Mouse (Mus musculus) right cerebral cortex, postnatal 36 days (tissue): ENCODE measurements at regions not wholly inside any gene's neighbourhood (a gene's known extent, or its start where the extent isn't known, plus 50 kb on each side); places are given as distances from the start of the nearest gene placed in this dataset.

Experiments
- DNase-seq, 2 experiments: peaks; one replicate each; pipeline ENCODE4 v3.0.0; 2022; ENCODE audit warnings: low spot score in 2 of 2, mixed read lengths in 1 of 2

- no peak for DNase-seq
Observed at GRCm38 (mm10) chrX:99291965-99292364, 156.0 kb downstream of the Efnb1 start.

GRCm38 (mm10) chrX:99291423-99291963, 155.6 kb downstream of the Efnb1 start:
- DNase-seq: no peak

GRCm38 (mm10) chrX:99287988-99288387, 152.1 kb downstream of the Efnb1 start:
- DNase-seq: peak in 1 of 2 experiments; percentile 37

- DNase-seq: no peak
Observed at GRCm38 (mm10) chrX:99286876-99287275, 150.9 kb downstream of the Efnb1 start.

GRCm38 (mm10) chrX:99285611-99286010, 149.7 kb downstream of the Efnb1 start:
- no peak for DNase-seq

GRCm38 (mm10) chrX:99280991-99281390, 145.1 kb downstream of the Efnb1 start:
- no peak for DNase-seq

GRCm38 (mm10) chrX:99280543-99280942, 144.6 kb downstream of the Efnb1 start:
- DNase-seq: no peak

- DNase-seq: no peak
Observed at GRCm38 (mm10) chrX:99275536-99275935, 139.6 kb downstream of the Efnb1 start.

- DNase-seq: no peak
Observed at GRCm38 (mm10) chrX:99271908-99272307, 136.0 kb downstream of the Efnb1 start.

GRCm38 (mm10) chrX:99249038-99249607, 113.2 kb downstream of the Efnb1 start:
- no peak for DNase-seq

- no peak for DNase-seq
Observed at GRCm38 (mm10) chrX:99248181-99248580, 112.3 kb downstream of the Efnb1 start.

GRCm38 (mm10) chrX:99246704-99247103, 110.8 kb downstream of the Efnb1 start:
- DNase-seq: no peak

- DNase-seq: no peak
Observed at GRCm38 (mm10) chrX:99246051-99246450, 110.1 kb downstream of the Efnb1 start.

- no peak for DNase-seq
Observed at GRCm38 (mm10) chrX:99245541-99245940, 109.6 kb downstream of the Efnb1 start.

- no peak for DNase-seq
Observed at GRCm38 (mm10) chrX:99243251-99243650, 107.3 kb downstream of the Efnb1 start.

GRCm38 (mm10) chrX:99241684-99242118, 105.8 kb downstream of the Efnb1 start:
- DNase-seq: no peak

GRCm38 (mm10) chrX:99233035-99233434, 97.1 kb downstream of the Efnb1 start:
- DNase-seq: no peak

- no peak for DNase-seq
Observed at GRCm38 (mm10) chrX:99232331-99232730, 96.4 kb downstream of the Efnb1 start.

GRCm38 (mm10) chrX:99225111-99225752, 89.3 kb downstream of the Efnb1 start:
- DNase-seq: no peak

- DNase-seq: no peak
Observed at GRCm38 (mm10) chrX:99222017-99222416, 86.1 kb downstream of the Efnb1 start.

- DNase-seq: no peak
Observed at GRCm38 (mm10) chrX:99220674-99221455, 84.9 kb downstream of the Efnb1 start.

GRCm38 (mm10) chrX:99218213-99218612, 82.3 kb downstream of the Efnb1 start:
- DNase-seq: no peak
